In genomic region chrX:13500284-13500683, GRCm38 (mm10) we compare ENCODE assay signal across 11 mouse cellular contexts.
"Had no signal": no experiment of that assay in that cellular context is flagged by ENCODE, and none has a peak within 500 bp of the region (broad histone marks: within the 10 kb centered on the region; RNA-seq: fewer than 3 reads in every experiment).

No protein-coding gene starts in this region.

- ATAC-seq: midbrain, embryonic 13.5 days; midbrain, embryonic 15.5 days had no signal

- DNase-seq: lung, adult 18-20 months; lung, embryonic 14.5 days; lung, postnatal 10 days; lung, postnatal 4 days; retina, postnatal 1 day; right cerebral cortex, adult 18-20 months; right cerebral cortex, postnatal 14 days; thymus, adult 2 months; thymus, postnatal 36 days had no signal
